ENCODE assay signal across 7 mouse cellular contexts in the genomic region with DNA sequence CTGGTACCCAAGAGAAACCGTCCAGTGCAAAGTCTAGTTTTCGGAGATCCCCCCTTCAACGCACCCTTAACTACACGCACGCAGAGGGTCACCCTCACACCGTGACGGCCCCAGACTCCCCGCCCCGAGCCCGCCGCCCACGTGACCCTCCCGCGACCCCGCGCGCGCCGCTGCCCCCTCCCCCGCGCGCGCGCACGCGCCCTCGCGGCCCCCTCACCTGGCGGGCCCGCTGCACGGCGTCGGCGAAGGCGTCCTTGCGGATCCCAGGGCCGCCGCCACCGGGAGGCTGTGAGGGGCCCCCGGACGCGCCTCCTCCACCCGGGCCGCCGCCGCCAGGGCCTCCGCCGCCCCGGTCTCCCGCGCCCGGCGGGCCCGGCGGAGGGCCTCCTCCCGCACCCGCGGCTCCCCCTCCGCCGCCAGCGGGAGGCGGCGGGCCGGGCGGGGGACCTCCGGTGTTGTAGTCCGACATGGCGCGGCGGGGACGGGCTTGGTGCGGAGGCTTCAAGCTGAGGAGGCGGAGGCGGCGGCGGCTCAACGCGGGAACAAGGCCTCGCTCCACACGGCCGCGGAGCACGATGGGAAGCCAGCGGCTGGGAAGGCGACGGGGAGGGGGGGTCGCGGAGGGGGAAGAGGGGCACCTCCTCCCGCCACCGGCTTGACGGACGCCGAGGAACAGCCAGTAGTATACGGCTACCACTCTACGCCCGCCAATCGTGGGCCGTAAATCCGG. TPM values are rescaled to one million over a fixed set of nuclear protein-coding genes. Genes with fewer than 3 reads are reported as not detected.
DNase-seq lines count a peak whose midpoint lies in the region; ATAC-seq and TF ChIP-seq lines count a peak whose summit lies in the region.

A gene (minus strand): TSS at position 592 of the 730 bp plus-strand sequence.

- peaks cover 26% of the 10 kb centered on the region for H3K36me3 ChIP-seq in ES-Bruce4 (ENCODE audit: control insufficient read depth, insufficient read depth, low read length, poor library complexity, severe bottlenecking)
- H3K36me3 ChIP-seq in erythroblast, embryonic 14.5 days (ENCODE audit: control insufficient read depth): peaks cover 36% of the 10 kb centered on the region
- H3K36me3 ChIP-seq in heart, embryonic 16.5 days (ENCODE audit: control insufficient read depth, insufficient read depth): peaks cover 17% of the 10 kb centered on the region
- 0 out of 2 replicates have a peak, but pooled peaks cover 5% of the 10 kb centered on the region for H3K36me3 ChIP-seq in lung, postnatal 0 days (ENCODE audit: insufficient read depth, low read length)

- peak within 1 kb of the TSS; percentile 95 for H3K4me3 ChIP-seq in ES-Bruce4 (ENCODE audit: low read depth, low read length)
- H3K4me3 ChIP-seq in erythroblast, embryonic 14.5 days (replicated peaks): peak within 1 kb of the TSS; percentile 77
- H3K4me3 ChIP-seq in heart, embryonic 16.5 days (ENCODE audit: low read length): peak within 1 kb of the TSS; percentile 91
- H3K4me3 ChIP-seq in lung, postnatal 0 days (ENCODE audit: low read depth, low read length): peak within 1 kb of the TSS; percentile 96

- H3K9me3 ChIP-seq in ES-Bruce4 (replicated peaks; ENCODE audit: control insufficient read depth, insufficient read depth, low read length, poor library complexity, severe bottlenecking): no peaks in the 10 kb centered on the region
- no peaks in the 10 kb centered on the region for H3K9me3 ChIP-seq in erythroblast, embryonic 14.5 days (ENCODE audit: control insufficient read depth, low read length)
- no peaks in the 10 kb centered on the region for H3K9me3 ChIP-seq in heart, embryonic 16.5 days (replicated peaks; ENCODE audit: control insufficient read depth, low read length)
- no peaks in the 10 kb centered on the region for H3K9me3 ChIP-seq in lung, postnatal 0 days (ENCODE audit: low read length)

- TF ChIP-seq POLR2A in ES-Bruce4 (IDR thresholded peaks at IDR 0.05; ENCODE audit: insufficient read depth, low read length): no peak

- H3K27ac ChIP-seq in ES-Bruce4 (ENCODE audit: insufficient read depth, low read length): peak within 1 kb of the TSS; percentile 48
- peak within 1 kb of the TSS; percentile 93 for H3K27ac ChIP-seq in heart, embryonic 16.5 days (ENCODE audit: low read length)
- peak within 1 kb of the TSS; percentile 89 for H3K27ac ChIP-seq in lung, postnatal 0 days (ENCODE audit: low read length)

- H3K9ac ChIP-seq in ES-Bruce4 (ENCODE audit: low read depth, poor library complexity, severe bottlenecking): peak within 1 kb of the TSS; percentile 99
- peak within 1 kb of the TSS; percentile 97 for H3K9ac ChIP-seq in heart, embryonic 16.5 days (ENCODE audit: low read length)
- peak within 1 kb of the TSS; percentile 97 for H3K9ac ChIP-seq in lung, postnatal 0 days (replicated peaks; ENCODE audit: low read depth)

- no peak for TF ChIP-seq EP300 in ES-Bruce4 (IDR thresholded peaks at IDR 0.05; ENCODE audit: insufficient read depth, low read depth, low read length)
- TF ChIP-seq EP300 in lung, postnatal 0 days (IDR thresholded peaks at IDR 0.05): no peak

- H3K27me3 ChIP-seq in ES-Bruce4 (ENCODE audit: control insufficient read depth, insufficient read depth, low read length, poor library complexity, severe bottlenecking): no peaks in the 10 kb centered on the region
- 0 out of 2 replicates have a peak, but pooled peaks cover 2% of the 10 kb centered on the region for H3K27me3 ChIP-seq in erythroblast, embryonic 14.5 days (ENCODE audit: control insufficient read depth)
- H3K27me3 ChIP-seq in heart, embryonic 16.5 days (ENCODE audit: control insufficient read depth, insufficient read depth, low read length): no peaks in the 10 kb centered on the region
- no peaks in the 10 kb centered on the region for H3K27me3 ChIP-seq in lung, postnatal 0 days (replicated peaks; ENCODE audit: insufficient read depth, low read length)

- H3K4me2 ChIP-seq in heart, embryonic 16.5 days (ENCODE audit: low read depth, low read length): peak within 1 kb of the TSS; percentile 97
- peak within 1 kb of the TSS; percentile 85 for H3K4me2 ChIP-seq in lung, postnatal 0 days (replicated peaks; ENCODE audit: low read depth, low read length)

- DNase-seq in R1 (ENCODE audit: low read depth, low spot score): peak; percentile 46
- peak; percentile 28 to 52 for DNase-seq in kidney, postnatal 36 days
- DNase-seq in lung, postnatal 0 days (ENCODE audit: low spot score): peak; percentile 30
- DNase-seq in retina, embryonic 14.5 days (ENCODE audit: low spot score): peak; percentile 54

- no peak for ATAC-seq in heart, embryonic 16.5 days (replicated peaks; ENCODE audit: extremely low read depth, insufficient read depth, low FRiP score)
- no peak for ATAC-seq in lung, postnatal 0 days

- no peaks in the 10 kb centered on the region for H3K4me1 ChIP-seq in ES-Bruce4 (ENCODE audit: control insufficient read depth, insufficient read depth, low read length)
- H3K4me1 ChIP-seq in erythroblast, embryonic 14.5 days (ENCODE audit: control insufficient read depth): peaks cover 58% of the 10 kb centered on the region
- peaks cover 14% of the 10 kb centered on the region for H3K4me1 ChIP-seq in heart, embryonic 16.5 days (ENCODE audit: control insufficient read depth, insufficient read depth, low read length)
- H3K4me1 ChIP-seq in lung, postnatal 0 days (ENCODE audit: insufficient read depth, low read depth, low read length): peaks cover 13% of the 10 kb centered on the region; the same call in 1 of the 2 replicates

- under 1% methylated on average over 76 of the region's 99 CpGs for WGBS in heart, embryonic 16.5 days
- WGBS in lung, postnatal 0 days: 2% methylated on average over 27 of the region's 99 CpGs

- no peak for TF ChIP-seq CTCF in ES-Bruce4 (IDR thresholded peaks at IDR 0.05; ENCODE audit: low read depth, low read length)
- no peak for TF ChIP-seq CTCF in lung, postnatal 0 days (IDR thresholded peaks at IDR 0.05)

RNA-seq across cellular contexts. Expression of the gene that starts here (rescaled TPM):
- polyA plus RNA-seq in ES-Bruce4 (2011; ENCODE audit: insufficient read depth, insufficient read length, low read depth, missing spikeins): 166 and 176 TPM in 2 replicates
- 31.3 and 33.6 TPM in 2 replicates for polyA plus RNA-seq in erythroblast, embryonic 14.5 days (2012)
- polyA plus RNA-seq in heart, embryonic 16.5 days (2015; fragmentation: Nextera tagmentation; extraction: Ambion mirVana): 16.5 and 22.8 TPM in 2 replicates
- polyA plus RNA-seq in lung, postnatal 0 days (2015; fragmentation: Nextera tagmentation; extraction: Ambion mirVana): 20.4 and 21.0 TPM in 2 replicates
